Mouse (Mus musculus) kidney, postnatal 10 days (tissue): ENCODE results near the gene Sel1l2.

Experiments
- DNase-seq: peaks from one replicate; pipeline ENCODE4 v3.0.0; 2021; ENCODE audit warnings: mixed read lengths

Gene Sel1l2

DNA sequence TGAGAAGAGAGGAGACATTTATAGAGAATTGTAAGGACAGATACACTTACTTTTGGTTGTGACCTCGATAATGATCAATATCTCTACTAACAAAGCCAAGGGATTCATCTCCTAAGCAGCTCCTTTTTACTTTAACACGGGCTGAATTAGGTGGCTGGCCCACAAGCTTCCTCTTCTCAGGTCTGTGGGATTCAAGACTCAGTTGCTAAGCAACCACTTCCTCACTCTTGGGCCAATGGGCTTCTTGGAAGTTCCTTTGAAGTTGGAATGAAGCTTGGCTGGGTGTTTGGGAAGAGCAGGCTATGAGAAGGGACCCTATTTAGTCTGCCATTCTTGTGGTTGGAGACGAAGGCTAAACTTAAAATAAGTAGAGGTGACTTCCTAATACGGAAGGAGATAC is at the start of gene Sel1l2:
Gene Sel1l2 (minus strand): TSS at position 182 of the 400 bp plus-strand sequence.
- DNase-seq = no peak

DNA sequence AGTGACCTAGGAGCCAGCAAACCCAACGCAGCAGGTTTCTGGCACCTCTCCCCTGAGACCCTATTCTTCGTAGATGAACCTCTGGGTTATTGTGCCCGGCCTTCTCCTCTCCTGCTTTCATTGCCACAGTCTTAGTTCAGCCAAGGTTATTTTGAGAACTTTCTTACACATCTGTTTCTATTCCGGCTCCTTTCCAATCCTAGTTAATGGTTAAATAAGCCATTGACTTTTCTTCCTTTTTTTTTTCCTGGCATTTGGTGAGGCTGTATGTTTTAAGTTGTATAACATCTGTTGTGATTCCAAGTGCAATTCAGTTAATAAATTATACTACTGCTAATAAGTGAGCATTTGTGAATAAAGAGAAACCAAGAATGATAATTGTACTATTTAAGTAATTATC is 49.6 kb upstream of the Sel1l2 start:
- DNase-seq = no peak

DNA sequence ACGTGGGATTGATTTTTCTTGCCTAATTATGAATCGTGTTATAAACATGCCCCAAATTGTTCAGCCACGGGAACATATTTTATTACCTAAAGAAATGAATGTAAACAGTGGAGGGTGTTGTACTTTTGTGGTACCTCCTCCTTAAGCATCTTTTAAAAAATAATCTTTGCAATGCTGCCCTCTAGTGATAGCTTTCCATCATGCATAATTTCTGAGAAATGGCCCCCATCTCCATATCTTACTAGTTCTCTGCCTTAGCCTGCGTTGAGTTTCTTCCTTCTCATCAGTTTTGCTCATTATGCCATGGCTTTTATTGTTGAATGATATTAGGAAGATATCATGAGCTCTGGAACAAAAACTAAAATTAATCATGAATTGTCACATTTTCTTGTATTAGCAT is 37.8 kb upstream of the Sel1l2 start:
- DNase-seq = no peak

DNA sequence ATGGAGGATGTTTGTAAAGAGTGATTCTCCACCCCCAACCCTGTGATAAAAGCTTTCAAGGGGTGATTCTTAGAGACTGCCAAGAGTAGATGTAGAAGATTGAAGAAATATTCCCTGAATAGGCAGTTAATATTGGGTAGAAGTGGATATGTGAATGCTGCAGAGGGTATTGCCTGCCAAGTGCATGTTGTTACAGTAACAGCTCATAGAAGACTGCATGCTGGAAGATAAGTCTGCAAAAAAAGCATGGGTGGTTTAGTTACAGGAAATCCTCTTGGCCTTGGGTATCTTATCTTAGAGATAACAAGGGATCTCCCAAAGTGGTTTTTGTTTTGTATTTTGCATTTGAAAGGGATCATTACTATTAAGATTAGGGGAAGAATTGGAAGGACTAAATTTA is 36.3 kb upstream of the Sel1l2 start:
- no peak for DNase-seq

DNA sequence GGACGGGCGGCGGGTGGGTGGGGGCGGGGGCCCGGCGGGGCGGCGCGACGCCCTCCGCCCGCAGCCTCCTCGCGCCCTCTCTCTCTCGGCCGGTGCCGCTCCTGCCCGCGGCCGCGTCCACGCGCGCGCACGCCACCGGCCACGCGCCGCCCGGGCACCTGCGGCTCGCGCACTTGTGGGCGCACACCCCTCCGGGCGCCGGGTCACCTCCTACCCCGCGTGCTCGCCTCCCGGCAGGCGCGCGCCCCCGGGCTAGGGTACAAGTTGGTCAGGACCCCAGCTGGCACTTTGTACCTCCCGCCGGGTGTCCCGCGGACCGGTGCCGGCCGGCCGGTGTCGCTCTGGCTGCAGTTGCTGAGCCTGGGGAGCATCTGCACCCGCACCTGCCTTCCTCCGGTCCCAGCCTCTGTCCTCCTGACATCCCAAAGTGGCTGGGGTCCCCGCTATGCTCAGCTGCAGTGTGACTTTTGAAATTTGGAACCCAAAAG is 6.3 kb upstream of the Sel1l2 start:
- DNase-seq = peak; percentile 58

DNA sequence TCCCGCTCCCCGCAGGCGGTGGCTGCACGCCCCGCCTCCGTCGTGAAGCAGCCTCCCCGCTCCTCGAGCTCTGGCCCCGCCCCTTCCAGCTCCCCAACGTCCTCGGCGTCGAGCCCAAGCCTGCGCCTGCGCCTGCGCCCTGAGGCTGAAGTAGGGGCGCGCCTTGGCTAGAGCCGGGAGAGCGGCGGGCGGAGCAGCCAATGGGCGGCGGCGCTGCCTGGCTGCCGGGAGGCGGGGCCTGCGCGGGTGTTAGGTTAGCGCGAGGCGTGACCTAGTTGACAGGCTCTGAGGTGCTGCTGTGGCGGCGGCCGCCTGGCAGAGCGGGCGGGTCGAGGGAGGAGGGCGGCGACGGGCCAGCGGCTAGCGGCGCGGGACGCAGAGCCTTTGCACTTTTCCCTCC is 5.7 kb upstream of the Sel1l2 start, which contains the start of gene Macrod2:
Gene Macrod2 (plus strand): TSS at position 131 of the 400 bp plus-strand sequence.
- DNase-seq = peak; percentile 99

DNA sequence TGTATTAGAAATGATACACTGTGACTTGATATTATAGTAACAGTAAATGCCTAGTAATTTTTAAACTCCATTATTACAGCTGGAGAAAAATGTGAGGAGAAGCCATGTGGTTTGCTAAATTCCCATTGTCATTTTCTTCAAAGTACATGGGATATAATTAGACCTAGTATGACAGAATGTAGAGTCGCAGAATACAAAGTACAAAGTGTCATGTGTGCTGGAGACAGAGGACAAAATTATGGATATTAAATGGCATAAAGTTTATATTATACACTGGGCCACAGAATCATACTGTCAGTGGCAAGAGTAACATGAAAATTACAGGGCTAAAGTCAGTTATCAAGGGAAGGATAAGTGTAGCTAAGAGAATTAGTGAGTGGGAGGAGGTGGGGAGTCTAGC is 24.7 kb downstream of the Sel1l2 start:
- no peak for DNase-seq

DNA sequence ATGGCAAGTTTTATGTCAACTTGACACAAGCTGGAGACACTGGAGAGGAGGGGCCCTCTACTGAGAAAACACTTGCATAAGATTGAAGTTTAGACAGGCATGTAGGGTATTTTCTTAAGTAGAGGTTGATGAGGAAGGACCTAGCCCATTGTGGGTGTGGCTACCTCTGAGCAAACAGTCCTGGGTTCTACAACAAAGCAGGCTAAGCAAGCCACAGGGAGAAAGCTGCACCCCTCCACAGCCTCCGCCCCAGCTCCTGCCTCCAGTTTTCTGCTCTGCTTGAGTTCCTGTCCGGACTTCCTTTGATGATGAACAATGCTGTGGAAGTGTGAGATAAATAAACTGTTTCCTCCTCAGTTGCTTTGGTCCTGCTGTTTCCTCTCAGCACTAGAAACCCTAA is 29.6 kb downstream of the Sel1l2 start:
- DNase-seq = peak; percentile 4

DNA sequence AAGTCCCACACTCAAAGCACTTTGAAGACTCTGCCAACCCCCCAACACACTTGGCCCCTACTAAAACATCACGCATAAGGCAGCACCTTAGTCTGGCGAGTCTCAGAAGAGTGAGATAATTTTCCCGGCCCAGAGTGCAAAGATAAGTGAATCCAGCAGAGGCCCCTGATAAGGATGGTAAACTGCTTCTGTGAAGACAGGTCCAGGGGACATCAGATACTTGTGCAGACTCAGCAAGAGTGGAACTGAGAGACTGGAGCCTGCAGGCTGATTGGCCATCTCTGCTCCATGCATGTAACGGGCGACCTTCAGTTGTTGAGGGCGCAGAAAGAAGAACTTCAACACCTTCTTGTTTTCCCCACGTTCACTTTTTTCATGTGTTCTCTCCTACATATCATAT is 47.1 kb downstream of the Sel1l2 start:
- no peak for DNase-seq

DNA sequence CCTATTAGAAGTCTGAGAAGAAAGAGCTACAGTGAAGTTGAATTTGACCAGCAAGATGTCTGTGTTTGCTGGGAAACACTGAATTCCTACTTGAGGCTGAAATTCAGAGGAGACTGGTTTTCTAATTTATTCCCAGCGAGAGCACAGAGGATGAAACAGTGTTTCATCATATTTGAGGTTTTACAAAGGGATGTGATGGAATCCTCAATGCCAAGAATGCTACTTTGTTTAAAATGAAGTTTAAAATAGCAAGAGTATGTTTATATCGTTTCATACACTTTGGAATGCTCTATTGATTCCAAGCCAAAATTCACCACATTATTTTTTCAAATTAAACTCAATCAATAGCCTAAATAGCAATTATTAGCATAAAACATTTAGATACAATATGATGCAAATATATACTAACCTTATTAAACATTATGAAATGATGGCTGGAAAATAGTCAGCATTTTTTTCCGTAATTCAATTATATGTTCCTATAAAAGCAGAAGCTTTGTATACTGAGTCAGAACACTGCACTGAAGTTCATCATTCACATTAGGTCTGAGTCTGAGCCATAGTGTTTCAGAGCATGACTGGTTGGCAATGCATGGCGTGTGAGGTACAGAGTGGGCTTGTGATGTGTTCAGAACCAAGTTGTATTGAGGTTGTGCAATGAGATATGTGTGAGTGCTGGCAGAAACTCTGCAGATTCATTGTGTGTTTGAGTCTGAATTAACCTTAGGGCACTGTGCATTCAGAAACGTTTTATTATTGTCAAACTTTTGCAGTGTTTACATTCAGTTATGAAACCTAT is 58.8 kb downstream of the Sel1l2 start:
- DNase-seq = no peak

DNA sequence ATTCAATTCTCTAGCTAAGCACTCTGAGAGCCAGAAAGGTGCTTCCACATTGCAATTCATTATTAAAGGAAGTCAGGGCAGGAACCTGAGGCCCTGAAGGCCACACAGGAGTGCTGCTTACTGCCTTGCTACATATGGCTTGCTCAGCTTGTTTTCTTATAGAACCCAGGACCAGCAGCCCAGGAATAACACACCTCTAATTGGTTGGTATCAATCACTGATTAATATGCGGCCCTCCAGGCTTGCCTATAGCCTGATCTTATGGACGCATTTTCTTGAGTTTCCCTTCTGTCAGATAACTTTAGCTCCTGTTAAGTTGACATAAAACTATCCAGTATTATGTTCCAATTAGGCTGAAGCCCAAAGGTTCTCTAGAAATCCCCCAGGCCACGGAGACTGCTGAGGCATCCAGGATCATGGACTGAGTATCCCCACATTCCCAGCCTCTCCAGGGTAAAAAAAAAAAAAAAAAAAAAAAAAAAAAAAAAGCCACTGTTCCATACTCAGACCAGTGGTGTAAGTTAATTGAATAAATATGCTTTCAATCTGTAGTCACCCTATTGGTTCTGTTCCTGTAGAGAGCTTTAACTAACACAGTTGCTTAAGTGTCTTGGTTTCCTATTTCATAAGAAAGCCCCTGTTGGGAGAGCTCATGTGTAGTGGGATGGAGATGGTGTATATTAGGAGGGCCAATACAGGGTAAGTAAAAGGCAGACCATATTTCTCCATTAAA is 86.4 kb downstream of the Sel1l2 start:
- DNase-seq = no peak

DNA sequence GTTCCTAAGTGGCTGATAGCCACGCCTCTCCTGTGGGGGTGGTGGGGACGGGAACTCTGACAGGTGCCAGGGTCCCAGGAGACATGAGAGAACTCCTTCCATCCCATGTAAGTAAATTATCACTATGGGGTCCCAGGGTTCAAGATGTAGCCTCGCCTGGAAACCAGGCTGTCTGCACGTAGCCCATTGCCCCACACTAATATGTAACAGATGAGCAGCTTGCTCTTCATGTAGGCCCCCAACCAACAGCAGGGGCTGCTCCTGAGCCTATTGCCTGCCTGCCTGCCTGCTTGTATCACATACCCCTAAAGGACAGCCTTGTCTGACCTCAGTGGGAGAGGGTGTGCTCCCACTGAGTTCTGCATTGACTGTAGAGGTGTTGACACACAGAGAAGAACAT is 92.4 kb downstream of the Sel1l2 start:
- DNase-seq = no peak

DNA sequence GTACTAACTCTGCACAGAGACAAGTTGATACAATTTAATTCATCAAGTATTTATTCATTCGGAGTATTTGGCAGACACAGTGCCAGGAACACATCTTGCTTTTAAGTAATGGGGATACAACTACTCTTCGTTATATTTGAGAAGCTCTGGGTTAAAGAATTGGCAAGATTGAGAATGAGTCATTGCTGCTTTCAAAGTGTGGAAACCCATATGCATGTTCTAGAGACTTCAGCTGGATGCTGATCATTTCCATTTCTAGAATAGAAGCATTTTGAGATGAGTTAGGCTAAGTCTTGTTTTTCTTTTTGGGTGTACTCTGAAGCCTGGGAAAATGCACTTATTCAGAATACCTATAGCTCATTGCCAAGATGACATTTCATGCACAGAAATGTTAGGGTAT is 95.7 kb downstream of the Sel1l2 start:
- no peak for DNase-seq

DNA sequence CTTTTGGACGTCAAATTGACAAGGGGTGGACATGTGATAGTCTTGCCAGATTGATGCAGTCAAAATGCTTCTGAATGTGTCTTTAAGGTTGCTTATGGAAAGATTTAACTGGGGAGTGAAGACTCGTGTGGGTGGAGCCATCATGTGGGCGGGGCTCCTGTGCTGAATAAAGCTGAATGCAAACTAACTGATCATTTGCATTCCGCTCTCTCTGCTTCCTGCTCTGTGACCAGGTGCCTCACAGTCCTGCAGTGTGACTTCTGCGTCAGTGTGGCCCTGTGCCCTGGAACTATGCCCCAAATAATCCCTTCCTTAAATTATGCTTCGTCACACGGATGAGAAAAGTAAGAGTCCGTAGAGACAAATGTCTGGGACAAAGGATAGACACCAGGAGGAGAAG is 108.7 kb downstream of the Sel1l2 start:
- DNase-seq = no peak

DNA sequence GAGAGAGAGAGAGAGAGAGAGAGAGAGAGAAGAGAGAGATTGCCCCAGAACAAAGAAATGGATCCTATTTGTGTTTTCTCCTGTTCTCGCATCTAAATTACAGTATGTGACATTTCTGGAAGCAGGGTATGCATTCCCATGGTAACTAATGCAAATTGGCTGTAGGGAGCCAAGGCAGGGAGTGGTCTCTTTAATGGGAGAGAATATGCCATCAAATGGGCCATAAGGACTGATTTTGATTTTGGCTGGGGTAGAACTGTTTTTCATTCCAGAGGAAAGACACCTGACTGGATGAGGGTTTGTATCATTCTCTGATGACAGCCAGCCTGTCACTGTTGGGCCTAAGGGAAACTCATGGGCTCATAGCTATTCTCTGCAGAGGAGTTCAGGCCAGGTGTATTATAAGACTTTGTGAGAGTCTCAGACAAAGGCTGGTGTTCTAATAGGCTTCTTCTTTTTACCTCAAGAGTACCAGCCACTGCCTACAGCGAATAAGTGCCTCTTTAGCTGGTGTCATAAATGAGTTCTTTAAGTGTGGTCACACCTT is 133.8 kb downstream of the Sel1l2 start:
- DNase-seq = no peak

DNA sequence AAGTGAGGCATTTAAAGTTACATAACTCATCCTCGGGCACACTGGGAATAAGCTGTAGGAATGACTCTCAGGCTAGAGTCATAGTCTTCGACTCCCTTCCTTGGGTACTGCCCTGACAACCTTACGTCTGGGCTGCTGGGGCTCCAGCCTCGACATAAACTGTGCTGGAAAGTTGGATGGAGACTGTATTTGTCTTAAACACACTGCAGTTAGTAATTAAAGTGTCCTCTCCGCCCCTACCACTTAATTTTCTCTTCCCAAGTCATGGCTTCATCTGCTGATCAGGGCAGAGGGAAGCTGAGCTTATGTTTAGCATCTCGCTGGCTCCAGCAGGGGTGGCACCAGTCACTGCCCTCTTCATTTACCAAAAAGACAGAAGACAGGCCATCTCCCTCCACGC is 135.2 kb downstream of the Sel1l2 start:
- no peak for DNase-seq

DNA sequence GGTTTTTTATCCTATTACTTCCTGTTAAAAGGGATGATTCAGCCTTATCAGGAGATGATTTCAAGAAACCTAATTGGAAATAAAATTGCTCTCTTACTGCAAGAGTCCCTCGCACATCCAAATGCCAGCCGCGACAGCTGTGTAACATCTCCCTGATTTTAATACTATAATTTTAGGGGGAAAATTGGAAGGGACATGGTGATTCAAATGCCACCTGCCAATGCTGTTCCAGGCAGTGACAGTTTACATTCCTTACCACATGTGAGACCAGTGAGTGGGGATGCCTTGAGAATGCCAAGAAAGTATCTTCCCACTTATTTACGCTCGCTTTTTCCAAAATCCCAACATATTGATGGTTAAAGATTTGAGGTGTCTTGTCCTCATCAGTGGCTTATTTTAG is 146.4 kb downstream of the Sel1l2 start:
- no peak for DNase-seq

DNA sequence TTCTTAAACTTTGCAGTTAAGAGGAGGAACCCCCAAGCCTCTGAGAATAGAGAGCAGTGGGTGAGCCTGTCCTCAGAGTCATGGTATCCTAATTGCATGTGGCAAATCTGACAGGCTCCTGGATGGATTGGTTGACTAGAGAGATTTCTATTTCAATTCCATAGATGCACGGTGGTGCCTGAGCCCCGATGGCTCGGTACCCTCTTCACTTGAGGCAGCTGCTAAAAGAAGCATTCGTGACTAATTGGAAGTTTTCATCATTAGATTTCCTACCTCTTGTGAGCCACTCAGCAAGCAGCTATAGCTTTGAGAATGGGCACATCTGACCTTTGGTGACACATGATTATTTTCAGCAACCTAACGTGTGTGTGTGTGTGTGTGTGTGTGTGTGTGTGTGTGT is 147.1 kb downstream of the Sel1l2 start:
- DNase-seq = no peak

DNA sequence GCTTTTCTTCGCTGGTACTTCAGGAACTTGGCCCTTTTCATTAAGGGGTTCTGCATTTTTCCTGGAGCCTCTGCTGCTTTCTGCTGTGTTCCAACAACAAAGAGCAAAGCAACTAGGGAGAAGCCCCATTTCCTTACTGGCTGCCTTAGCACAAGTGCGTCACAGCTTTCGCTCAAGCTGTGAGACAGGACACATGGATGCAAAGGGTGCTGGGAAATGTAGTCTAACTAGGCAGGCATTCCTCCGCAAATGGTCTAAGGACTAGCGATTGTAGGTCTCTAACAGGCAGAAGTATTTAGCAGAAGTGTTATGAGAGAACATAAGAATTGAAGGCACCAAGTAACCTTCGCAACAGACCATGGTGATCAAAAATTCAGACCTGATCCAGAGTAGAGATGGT is 152.3 kb downstream of the Sel1l2 start:
- DNase-seq = no peak

DNA sequence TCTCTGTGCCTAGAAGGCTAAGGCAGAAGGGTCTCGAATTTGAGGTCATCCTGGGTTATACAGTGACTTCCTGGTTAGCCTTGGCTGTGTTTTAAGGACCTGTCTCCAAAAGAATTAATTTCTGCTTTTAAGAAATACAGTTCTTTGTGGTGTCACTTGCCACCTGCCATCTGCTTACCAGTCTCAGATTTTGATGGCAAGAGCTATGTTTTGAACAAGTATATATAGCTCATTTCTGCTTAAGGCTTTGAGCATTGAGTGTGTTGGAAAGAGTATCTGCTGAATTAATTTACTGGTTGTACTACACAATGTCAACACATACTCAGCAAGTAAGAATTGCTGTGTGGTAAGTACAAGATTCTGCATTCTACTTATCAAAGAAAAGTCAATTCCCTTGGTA is 159.2 kb downstream of the Sel1l2 start:
- DNase-seq = no peak

DNA sequence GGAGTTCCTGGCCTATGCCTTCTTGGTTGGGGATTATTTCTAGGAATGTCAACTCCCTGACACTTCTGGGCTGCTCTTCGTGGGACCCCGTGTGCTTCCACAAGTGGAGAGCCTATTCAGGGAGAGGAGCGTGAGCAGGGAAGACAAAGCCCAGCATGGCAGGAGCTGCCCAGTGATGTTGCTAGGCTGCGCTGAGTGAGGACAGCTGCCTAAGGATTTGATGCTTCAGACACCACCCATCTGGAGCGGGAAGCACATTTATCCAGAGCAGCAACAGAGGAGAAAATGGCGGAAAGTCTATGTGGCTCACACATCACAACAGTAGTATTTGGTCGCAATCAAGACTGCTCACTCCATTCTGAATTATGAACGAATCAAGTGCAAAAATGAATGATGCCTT is 169.2 kb downstream of the Sel1l2 start:
- DNase-seq = no peak

DNA sequence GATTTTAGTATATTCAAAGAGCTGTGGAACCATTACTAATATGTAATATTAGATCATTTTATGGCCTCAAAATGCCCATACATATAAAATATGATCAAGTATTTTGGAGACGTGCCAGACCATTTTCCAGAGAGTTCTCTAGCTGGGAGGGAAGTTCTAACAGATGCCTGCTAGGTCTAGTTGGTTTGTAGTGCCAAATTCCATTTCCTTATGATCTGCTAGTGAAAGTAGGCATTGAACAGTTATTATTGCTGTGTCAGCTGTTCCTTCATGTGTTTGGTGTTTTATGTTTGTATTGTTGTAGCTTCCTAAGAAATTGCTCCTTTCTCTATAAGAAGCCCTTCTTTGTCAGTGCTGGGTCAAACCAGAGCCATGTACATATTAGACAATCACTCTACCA is 173.5 kb downstream of the Sel1l2 start:
- no peak for DNase-seq

DNA sequence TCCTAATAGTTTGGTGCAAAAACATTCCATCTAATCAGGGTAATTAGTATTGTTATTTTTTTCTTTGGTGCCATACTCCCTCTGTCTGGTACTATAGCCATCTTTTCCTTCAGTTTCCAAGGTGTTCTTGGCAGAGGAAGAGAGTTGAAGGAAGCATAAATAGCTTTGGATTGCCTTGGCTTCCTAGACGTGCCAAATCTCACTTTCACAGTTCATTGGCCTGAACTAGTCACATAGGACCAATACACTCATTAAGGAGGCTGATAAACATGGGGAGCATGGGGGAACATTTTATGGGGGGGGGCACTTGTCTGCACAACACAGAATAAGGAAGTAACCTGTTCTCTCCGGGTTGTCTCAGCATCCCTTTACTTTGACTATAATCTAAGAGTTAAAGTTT is 174.1 kb downstream of the Sel1l2 start:
- DNase-seq = no peak

DNA sequence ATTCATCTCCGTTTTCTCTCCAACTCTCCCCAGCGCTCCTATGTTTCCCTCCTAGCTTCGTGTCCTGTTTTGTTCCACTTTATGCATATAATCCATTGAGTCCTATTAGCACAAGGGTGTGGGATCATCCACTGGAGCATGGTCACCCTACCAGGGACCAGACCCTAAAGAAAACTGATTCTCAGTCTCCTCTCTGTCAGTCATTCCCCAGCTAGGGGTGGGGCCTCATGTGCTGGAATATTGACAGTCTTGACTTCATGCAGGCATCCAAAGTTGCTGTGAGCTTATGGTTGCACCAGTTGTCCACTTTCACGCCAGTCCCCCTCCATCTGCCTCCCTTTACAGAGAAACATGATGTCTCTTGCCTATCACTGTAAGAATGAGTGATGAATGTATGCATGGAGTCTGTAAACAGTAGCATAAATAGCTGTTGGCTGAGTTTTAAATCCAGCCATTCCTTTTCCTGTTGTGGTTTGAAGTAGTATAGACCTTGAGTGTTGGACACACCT is 174.9 kb downstream of the Sel1l2 start:
- no peak for DNase-seq
